Mouse (Mus musculus): ENCODE results near the gene Olfr985.

Gene Olfr985

DNA sequence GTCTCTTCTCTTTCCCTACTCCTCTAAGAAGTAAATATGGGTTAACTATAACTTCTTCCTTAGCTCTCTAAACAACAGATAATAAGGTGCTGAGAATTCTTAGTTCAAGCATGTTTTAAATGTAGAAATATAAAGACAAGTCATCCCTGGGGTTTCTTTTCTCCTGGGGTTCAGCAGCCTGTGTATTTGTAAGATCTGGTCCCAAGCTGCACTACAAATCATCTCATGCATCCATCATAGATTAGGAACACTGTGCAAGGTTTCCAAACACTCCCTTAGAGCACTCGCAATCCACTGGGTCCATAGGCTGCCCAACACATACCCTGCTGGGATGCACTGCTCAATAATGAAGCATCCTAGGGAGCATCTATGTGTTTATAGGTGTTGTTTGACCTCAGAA, at the start of gene Olfr985:
TSS of gene Olfr985 (minus strand) at position 101 of the 400 bp plus-strand sequence.
- no peak for DNase-seq (ENCODE audit: low spot score in 2 of 2)

DNA sequence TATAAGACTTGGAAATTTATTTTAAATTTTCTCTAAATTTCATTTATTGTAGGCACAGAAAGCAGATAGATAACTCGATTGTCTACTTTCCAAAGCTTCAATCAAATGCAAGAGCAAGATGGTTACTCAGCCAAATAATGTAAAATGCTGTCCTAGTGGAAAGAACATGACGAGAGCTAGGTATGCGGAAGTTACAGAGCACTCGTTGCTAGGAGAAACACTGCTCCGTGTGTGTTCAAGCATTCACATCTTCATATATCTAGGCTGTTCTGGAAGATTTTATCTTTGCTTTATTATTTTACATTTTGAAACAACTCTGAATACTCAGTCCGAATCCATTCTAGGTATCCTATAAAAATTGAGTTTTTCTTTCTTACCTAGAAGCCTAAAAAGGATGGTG, 47.0 kb upstream of the Olfr985 start:
- no peak for DNase-seq (ENCODE audit: low spot score in 2 of 2)

DNA sequence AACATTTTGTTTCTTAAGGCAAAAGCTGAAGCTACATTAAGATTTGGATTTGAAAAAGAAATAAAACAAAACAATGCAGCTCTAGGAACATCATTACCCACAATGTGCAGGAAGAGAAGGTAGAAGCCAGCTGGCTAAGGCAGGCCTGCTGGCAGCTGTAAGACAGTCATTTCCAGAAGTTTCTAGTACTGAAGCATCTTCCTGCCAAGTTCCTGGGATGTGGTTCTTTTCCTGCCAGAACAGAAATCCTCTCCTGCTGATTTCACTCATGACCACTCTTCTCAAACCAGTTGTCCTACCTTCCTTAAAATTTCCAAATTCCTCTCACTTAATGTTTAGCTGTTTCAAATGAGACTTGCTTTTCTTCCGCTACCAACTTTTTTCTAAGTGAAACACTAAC, 36.5 kb upstream of the Olfr985 start:
- no peak for DNase-seq (ENCODE audit: low spot score in 2 of 2)

DNA sequence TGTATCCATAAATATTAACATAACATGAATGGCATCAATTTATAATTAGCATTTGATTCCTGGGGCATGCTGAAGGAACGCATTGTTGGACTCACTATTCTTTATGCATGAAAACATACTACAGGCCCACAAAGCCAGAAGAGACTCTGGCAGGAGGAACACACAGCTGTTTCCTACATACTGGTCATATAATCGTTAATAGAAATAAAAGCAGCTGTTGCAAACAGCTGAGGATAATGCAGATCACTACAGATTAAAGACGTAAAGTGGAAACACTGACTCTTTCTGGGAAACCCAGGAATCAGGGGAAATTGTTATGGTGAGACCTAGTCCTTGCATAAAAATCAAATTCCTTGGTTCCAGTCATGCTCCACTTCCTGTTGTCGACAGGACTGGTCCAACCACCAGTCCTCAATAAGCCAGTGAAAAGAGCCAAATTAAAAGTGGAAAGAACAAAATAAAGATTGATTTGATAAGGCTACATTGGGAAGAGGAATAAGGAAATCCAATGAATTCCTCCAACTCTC, 25.2 kb upstream of the Olfr985 start:
- DNase-seq (ENCODE audit: low spot score in 2 of 2), result no peak

DNA sequence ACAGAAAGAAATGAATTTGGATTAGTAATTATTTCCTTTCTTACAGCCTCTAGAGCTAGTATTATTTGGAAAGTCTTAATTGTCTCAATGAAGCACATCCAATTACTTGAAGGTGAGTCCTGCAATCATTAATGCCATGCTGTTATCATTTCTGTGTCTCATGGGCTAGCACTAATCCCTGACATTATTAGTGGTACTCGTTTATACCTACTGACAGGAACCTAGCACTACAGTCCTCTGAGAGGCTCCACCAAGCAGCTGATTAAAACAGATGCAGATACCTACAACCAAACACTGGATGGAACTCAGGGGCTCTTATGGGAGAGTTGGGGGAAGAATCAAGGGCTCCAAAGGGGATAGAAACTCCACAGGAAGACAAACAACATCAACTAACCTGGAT, 11.6 kb upstream of the Olfr985 start:
- DNase-seq (ENCODE audit: low spot score in 2 of 2), result no peak

DNA sequence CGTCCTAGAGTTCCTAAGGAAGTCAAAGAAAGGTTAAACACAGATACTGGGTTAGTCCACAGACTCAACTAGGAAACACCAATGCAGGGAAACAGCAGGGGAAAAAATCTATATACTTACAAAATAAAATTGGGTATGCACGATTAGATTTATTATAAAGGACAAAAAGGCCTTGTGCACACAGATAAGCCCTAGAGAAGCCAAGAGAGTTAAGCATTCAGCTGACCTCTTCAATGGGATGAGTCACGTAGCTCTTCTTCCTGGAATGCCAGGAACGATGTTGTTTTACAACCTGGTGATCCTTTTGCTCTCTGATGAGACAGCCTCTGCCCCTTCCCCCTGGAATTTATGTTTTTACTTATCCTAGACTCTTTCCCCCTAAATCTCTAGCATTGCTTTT, 9.5 kb upstream of the Olfr985 start:
- no peak for DNase-seq (ENCODE audit: low spot score in 2 of 2)

DNA sequence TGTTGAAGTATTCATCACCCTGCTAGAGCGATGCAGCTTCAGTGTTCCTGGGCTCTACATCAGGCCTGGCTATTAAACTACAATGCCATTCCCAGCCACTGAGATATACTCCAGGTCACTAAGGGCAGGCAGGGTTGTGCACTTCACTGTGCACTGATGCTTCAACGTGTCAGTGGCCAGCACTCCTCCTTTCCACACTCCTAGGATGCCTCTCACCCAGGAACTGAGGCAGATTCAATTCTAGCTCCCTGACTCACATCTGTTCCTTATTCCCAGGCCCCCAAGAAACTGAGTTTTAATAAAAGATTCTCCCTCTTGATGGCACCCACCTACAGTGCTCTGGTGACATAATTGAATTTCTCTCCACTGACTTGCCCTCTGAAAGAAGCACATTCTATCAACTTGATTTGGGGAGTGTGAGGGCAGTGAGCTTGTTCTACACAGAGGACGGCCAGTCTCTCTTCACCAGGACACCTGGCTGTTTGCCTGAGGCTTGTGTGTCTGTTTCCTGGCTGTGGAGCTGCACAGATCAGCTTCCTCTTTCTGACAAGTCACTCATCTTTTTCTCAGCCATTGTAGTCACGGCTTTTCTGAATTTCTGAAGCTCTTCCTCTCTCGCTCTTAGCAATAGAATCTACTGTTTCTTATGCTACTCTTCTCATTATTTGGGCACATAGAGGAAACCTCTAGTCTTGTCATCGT, 7.2 kb upstream of the Olfr985 start:
- no peak for DNase-seq (ENCODE audit: low spot score in 2 of 2)

DNA sequence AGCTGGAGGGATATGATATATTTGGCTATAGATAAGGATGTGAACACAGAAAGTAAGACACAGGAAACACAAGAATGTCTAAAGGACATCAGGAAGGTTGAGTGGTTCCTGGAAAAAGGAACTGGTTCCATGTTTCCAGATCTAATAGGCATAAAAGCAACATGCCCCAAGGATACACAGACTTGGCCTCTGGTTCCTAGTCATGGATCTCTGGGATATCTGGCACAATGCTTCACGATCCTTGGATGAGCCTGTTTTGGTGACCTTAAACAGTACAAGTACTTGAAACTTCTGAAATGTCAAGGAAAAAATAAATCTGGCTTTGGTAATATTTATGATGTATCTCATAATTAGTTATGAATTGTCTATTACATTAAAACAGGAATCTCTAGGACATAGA, 572 bp upstream of the Olfr985 start:
- DNase-seq (ENCODE audit: low spot score in 2 of 2), result no peak

DNA sequence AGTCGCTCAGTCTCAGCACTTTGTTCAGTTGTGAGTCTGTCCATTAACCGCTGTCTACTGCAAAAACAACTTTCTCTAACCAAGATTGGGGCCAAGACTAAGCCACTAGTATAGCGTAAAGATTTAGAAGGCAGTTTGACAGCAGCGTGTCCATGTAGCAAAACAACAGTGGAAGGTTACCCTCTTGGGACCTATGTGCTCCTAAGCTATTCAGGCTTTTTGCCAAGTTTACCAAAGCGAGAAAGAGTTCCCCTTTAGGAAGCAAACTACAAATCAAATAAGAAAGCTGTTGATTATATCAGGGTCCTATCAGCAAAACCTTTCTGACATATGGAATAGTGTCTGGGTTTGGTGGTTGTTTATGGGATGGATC, 12.7 kb downstream of the Olfr985 start:
- no peak for DNase-seq (ENCODE audit: low spot score in 2 of 2)

DNA sequence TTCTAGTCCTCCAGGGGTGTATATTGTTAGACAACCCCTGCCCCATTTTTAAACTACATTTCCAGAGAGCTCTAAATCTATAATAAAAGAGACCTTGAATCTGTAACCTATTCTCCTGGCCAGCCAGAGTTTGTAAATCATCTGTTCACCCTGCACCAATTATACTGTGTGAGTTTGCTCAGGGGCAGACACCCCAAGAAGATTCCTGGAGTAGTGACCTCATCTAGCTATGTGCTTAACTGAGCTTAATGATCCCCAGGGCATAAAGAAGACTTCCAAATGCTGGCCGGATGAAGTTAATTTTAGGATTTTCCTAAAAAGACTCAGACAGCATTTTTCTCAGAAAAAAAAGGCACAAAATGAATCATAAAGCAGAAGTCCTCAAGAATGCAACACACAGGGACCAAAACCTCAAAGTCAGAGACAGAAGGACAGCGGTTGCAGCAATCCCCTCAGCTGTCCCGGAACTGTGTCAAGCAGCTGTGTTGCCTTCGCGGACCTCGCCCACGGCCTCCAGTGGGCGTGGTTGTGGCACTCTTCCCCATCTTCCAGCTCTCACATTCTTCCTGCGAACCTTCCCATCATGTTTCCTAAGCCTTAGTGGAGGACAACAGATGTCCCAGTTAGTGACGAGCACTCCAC, 13.2 kb downstream of the Olfr985 start:
- peak; percentile 8 to 11 for DNase-seq (ENCODE audit: low spot score in 2 of 2)

DNA sequence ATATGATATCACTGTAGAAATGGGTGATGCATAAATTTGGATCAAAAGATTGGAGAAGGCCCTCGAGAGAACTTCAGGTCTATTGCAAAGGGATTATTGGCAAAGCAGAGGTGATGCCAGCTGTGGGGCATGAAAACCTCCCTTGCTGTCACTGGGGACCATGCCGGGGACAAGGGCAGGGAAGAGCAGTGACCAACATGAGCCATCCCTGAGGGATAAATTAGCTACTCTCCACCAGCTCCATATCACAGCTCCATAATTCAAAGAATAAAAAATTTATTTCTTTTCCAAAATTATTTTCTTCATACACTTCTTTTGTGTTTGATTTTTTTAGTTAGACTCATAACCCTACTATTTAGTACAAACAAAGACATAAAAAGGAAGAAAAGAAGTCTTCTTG, 15.9 kb downstream of the Olfr985 start, which contains the start of gene Olfr984:
TSS of gene Olfr984 (minus strand) at position 101 of the 400 bp plus-strand sequence.
- no peak for DNase-seq (ENCODE audit: low spot score in 2 of 2)

DNA sequence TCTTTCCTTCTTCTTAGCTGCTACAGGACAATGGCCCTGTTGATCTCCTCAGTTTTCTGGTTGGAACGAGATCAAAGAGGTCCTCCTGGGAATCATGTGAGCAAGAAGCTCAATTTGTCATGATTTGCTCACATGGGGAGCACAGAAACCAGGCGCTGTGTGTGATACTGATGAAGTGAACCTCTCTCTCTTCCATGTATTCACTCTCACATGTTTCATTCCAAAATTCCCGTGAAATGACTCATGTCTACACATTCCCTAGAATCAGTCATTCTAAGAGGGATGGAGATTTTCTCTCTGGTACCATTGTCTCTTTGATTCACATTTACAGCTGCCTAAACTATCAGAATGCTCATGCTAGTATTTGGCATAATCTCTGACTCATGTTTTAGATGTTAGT, 35.2 kb downstream of the Olfr985 start:
- DNase-seq (ENCODE audit: low spot score in 2 of 2), result no peak

DNA sequence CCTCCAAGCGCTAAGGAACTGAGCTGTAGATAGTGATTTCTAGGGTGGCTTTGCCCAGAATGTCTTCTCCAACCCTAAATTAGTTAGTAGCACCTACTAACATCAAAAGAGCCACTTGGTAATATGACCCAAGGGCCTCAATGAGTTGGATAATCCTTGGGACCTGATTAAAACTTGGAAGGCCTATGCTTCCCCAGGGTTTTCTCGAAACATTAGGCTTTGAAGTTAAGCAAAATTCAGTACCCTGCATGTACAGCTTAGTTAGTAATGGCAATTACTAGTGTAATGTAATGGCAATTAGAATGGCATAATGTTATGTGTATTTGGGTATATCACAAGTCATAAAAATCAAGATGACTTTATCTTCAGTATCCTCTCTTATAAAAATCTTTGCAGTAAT, 36.5 kb downstream of the Olfr985 start, which contains the start of gene Olfr983:
TSS of gene Olfr983 (minus strand) at position 101 of the 400 bp plus-strand sequence.
- no peak for DNase-seq (ENCODE audit: low spot score in 2 of 2)
